Mouse (Mus musculus) frontal cortex, postnatal 10 days (tissue): ENCODE measurements around the gene Mettl13.

ENCODE experiments used
- DNase-seq, 2 experiments: peaks; one replicate each; pipeline ENCODE4 v3.0.0; 2022; ENCODE audit warnings: low spot score in 2 of 2, mixed read lengths in 1 of 2

Gene Mettl13

GRCm38 (mm10) chr1:162533766-162534560, 14.4 kb downstream of the Mettl13 start:
- no peak for DNase-seq

DNA sequence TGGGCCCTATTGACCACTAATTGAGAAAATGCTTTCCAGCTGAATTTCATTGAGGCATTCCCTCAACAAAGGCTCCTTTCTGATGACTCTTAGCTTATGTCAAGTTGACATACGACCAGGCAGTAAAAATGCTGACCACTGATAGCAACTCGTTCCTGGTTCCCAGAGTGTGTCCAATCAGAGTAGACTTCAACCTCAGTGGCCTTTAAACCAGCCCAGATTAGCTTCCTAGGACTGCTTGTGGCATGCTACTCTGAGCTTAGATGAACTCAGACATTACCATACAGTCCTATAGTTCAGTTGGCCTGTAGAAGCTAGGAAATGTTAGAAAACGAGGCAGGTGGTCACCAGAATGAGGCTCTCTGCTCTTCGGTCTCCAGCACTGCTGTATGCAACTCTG, 16.0 kb downstream of the Mettl13 start:
- no peak for DNase-seq

DNA sequence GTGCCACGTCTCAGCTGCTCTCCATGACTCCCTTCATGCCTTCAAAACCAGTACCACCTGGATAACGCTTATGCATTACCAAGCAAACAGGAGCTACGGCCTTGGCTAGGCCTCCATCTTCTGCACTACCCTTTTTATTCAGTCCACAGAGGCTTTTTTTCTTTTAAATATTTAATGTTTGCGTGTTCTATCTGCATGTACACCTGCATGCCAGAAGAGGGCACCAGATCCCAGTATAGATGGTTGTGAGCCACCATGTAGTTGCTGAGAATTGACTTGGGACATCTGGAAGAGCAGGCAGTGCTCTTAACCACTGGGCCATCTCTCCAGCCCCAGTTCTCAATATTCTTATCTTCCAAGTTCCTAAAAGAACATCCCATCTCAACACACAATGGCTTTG, 16.8 kb downstream of the Mettl13 start:
- DNase-seq = no peak

DNA sequence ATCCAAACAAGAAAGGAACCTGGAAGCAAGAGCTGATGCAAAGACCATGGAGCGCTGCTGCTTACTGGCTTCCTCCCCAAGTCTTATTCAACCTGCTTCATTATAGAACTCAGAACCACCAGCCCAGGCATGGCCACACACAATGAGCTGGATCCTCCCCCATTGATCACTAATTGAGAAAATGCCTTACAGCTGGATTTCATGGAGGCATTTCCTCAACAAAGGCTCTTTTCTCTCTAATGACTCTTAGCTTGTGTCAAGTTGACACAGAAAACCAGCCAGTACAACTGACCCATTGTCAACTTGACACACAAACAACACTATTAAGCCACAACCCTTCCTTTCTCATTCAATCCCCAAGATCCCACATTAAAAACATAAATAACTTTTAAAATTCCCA, 17.7 kb downstream of the Mettl13 start:
- DNase-seq = no peak

DNA sequence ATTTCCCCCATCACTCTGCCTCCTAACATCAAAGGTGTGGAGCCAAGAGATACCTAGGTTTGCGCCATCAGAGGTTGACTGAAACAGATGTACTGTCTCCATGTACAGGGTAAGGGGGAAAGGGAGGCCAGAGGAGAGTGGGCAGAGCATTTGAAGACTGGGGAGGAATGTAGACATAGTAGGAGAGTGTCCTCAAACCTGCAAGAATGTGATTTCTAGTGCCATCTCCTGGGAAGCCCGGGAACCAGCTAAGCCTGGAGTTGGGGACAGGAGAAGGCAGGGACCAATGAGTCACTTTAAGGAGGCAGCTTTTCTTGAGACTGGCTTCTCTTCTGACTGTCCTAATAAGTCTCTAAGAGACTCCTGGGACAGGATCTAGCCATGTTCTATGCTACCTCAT, 18.7 kb downstream of the Mettl13 start:
- DNase-seq = no peak

- DNase-seq = no peak
Measured at GRCm38 (mm10) chr1:162515116-162515515, 33.2 kb downstream of the Mettl13 start.

DNA sequence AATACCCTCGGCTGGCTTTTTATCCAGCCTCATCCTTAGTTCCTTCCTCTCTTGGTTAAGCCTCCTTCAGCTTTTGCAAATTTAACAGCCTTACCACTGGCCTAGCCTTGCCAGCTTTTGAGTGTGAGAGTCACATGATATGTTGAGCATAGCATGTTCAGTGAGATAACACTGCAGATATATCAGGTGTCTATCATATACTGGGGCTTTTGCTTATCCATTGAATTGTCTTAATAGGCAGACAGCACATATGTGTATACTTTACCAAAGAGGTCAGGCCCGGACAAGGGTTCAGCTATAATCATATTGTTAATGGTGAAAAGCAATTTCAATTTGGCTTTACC, 38.4 kb downstream of the Mettl13 start:
- no peak for DNase-seq

GRCm38 (mm10) chr1:162509329-162510012, 38.9 kb downstream of the Mettl13 start:
- DNase-seq = no peak

DNA sequence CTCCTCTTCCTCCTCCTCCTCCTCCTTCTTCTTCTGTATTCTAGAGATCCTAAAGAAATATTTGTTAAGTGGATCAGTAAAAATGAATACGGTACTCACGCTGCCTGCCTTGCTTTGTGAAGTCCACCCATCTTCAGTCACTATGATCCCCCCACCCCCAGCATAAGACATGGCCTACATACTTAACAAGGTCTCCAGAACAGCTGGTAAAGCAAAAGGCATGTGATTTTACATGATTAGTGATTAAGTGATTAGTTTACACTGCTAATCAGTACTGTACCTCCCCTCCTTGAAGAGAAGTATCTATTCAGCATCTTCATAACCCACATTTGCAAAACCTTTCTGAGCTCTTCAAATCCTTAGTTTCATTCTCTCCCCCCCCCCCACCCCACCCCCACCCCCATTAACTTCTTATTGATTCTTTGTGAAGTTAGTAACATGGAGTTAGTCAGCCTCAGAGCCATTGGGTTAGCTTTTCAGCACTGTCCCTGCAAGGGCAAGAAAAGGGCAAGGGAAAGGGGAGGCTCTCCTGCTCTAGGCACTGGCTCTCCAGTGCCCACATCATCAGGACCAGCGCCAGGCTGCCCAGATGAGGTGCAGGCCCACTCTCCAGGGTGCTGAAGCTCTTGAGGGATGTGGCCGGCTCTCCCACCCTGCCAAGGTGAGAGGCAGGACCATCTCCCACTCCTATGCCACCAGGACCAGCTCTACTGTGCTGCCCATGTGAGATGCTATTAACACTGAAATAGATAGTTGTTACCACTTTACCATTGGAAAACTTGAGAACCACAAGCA, 39.9 kb downstream of the Mettl13 start:
- DNase-seq = no peak

DNA sequence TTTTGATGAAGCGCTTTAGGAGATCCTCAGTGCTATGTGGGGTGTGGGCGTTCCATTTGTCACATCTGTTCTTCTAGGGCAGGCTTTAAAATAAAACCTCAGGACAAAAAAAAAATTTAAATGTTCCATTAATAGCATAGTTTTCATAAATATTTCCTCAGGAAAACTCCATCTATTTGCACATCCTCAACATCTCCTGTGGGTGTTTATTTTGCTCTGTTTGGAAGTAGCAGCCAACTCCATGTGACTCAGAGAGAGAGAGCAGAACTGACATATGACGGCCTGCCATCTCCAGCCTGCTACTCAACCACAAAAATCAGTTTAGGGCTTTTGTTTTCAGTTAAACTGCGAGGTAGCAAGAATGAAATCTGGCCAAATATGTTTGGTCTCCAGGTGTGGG, 41.8 kb downstream of the Mettl13 start:
- DNase-seq = no peak

DNA sequence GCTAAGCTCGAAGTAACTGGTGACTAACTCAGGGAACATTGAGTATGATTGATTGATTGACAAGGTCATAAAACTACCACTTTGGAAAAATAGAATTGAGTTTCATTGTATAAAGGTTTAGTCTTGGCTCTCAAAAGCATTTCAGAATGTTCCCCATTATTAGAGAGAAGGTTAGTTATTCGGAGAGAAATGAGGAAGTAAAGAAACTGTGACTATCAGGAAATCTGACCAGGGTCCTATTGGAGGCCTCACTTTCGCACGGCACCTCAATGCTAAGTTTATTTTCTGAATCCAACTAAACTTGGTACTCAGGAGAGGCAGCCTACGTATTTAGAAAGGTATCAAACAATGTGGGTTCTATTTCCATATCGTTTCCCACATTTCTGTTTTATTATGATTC, 42.7 kb downstream of the Mettl13 start:
- DNase-seq = no peak
